Mouse (Mus musculus): ENCODE data around the gene Fhit.

Fhit gene

GRCm38 (mm10) chr14:9658445-9658844 is 1503.4 kb downstream of the Fhit start:
- no peak for DNase-seq

DNA sequence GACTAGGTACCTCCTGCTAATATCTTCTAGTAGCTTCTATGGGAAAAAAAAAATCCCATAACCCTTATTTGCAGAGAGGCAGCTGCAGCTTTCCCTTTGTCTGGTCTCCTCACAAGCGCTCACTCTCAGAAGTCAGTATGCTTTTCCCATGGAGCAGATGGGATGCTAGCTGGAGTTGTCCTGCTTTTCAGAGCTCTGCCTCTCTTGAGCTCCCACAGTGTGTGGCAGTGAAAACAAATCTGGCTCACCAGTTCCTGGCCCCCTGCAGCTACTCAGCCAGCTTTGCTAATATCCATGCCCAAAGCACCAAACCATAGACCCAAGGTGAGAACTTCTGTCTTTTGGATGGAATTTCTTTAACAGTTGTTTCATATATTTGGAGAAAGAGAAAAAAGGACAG is 1510.4 kb downstream of the Fhit start:
- no peak for DNase-seq

GRCm38 (mm10) chr14:9648416-9648815 is 1513.4 kb downstream of the Fhit start:
- DNase-seq, result no peak

DNA sequence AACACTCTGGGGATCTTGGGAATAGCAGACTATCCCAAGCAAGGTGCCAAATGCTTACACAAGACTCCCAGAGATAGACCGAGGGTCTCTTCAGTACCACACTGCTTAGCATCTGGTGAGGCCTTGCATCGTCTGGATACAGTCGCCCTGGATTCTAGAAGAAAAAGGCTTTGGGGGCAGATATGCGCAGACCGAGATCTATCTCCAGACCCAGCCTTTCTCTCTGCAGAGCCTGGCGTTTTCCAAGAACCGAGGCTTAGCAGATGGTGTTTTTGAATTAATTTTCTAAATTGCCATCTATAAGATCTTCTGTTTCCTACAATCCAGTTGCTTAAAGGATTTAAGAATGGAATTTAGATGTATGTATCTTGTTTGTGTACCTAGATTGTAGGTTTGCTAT is 1515.6 kb downstream of the Fhit start:
- DNase-seq, result no peak

DNA sequence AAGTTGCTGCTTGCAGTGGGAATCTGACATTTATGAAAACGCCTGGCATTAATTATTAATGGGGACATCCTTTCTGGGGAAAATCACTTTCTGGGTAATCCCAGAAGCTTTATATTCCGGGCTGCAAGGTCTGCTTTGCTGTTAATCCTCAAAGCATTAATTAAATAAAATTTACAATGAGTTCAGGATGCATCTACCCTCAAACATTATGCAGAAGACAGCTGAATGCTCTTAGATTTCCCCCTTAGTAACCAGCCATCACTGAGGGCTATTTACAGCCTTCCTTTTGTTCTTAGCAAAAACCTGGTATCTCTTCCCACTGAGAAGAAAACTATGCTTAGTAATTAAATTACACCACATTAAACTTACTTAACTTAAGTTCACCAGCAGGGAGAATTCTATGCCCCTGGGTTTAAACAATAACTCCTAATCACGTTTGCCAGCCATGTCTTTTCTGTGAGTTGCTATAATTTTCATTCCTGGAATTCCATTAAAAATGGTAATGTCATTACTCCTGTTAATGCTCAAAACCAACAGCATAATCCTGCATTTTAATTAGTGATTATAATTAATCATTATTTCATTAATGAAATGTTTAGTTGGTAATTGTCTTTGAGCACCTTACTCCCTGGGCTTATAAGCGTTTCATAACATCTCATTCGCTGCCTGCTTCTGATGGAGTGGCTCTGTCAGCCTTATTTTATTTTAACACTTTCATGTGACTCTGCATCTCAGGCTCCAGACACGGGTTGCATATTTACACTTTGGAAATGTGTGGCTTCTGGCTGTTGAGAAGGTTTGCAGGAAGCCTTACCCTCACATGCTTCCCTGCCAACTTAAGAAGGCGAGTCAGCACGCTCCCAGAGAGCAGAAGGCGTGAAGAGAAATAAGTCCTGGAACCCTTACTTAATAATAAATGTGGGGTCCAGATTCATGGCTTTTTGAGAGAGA is 1517.3 kb downstream of the Fhit start:
- DNase-seq, result peak; percentile 41

GRCm38 (mm10) chr14:9643700-9644099 is 1518.1 kb downstream of the Fhit start:
- DNase-seq, result no peak

DNA sequence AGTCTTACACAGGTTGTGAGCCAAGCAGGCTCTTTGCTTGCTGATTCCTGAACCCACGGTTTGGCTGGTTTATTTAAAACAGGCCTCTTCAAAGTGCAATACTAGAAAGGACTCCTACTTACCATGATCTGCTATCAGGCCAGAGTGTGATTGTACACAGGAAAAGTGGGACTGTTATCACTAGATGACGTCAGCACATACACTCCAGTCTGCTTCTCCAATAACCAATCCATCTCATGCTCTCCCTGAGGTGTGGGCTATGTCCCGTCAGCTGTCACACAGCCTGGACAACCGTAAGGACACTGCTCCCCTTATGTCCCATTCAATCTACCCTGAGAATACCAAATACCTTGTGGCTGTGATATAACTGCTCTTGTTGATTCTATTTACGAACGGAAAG is 1519.2 kb downstream of the Fhit start:
- DNase-seq, result no peak

DNA sequence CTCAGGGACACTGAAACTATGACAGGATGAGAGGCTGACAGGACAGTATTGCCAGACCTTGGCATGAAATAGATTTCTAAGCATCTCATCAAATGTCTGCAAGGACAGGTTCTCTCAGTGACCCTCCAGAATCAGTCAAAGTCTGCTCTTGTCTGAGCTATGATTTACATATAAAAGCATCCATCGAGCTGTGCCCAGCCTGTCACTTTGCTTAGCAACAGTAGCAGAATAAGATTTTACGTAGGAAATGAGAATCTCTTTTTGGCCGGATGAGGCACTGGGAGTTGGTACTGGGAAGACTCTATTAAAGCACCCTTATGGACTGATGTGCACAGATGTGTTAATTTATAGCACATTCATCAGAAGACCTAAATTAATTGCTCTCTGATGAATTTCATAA is 1519.8 kb downstream of the Fhit start:
- no peak for DNase-seq

DNA sequence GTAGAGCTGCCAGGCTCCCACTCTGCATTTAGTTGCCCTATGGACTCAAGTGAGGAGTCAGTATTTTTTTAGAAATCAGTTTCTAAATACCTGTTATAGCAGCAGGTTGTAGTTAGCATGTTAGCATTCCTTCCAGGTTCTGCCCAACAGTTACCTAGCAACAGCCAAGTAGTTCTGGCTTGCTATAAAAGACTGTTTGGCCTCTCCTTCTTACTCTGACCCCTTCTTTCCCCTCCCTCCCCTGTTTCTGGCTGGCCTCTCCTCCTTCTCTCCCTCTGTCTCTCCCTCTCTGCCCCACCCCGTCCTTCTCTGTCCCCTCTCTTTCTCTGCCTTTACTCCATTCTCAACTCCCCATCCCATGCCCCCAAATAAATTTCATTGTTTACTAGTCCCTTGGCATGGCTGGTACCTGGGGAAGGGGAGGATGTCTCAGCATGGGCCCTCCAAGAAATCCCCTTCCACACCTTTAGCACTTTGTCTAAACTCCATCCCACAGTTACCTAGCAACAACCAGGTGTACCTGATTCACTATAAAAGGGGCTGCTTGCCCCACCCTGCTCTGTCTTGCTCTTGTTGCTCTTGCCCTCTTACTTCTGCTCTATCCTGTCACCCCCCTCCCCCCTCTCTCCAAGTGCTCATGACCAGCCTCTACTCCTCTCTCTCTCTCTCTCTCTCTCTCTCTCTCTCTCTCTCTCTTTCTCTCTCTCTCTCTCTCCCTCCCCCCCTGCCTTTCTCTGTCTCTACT is 1527.4 kb downstream of the Fhit start:
- DNase-seq, result no peak

GRCm38 (mm10) chr14:9632537-9632936 is 1529.3 kb downstream of the Fhit start:
- no peak for DNase-seq

DNA sequence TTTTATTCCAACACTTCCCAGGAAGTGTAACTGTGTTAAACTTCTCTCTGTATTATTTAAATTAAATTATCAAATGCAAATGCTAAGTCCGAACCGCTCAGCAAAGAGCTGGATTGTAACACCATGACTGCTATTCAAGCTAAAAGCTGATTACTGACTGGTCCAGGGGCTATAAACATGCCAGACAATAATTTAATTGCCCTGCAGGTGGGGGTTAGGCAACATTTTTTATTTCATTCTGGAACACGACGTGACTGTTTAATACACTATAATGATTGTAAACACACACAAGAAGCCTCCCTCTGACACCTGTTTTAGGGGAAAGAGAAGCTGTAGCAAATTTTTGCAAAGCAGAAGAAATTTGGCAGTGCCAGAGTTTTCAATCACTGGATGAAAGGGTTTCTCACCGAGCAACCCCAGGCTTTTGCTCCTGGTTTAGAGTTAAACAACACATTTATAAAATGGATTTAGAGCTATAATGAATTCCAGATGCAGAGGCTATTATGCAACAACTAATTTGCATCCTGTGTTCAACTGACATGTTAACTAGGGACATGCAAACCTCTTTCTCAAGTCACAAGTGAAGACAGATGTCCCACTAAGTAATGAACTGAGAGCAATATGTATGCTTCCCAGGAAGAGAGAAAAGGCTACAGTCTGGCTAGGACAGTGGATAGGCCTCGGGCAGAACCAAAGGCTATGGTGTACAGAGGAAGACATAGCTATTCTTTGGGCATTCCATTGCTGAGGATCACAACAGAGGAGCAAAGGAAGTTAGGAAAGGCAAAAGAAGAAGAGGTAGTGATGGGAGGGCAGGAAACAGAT is 1538.4 kb downstream of the Fhit start:
- no peak for DNase-seq

- DNase-seq, result no peak
Measured at GRCm38 (mm10) chr14:9620902-9621540, 1540.8 kb downstream of the Fhit start.

GRCm38 (mm10) chr14:9619840-9620239 is 1542.0 kb downstream of the Fhit start:
- no peak for DNase-seq

DNA sequence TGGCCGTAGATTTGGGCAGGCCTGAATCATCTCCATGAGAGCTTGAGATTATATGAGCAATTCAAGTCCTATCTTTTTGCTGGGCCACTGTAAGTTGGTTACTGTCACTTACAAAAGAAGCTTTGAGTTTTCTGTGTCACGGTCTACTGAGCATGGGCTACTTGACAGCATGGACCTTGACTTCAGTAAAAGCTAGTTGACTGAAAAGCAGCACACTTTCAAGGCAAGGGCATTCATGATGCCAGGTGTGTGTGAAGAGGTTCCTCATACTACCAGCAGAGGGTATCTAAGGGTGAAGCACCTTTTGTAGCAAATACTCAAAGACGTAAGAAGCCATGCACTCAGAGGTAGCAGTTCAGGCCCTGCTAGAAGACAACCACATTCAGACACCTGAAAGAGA is 1548.7 kb downstream of the Fhit start:
- peak; percentile 23 for DNase-seq

- no peak for DNase-seq
Measured at GRCm38 (mm10) chr14:9609120-9609519, 1552.7 kb downstream of the Fhit start.

DNA sequence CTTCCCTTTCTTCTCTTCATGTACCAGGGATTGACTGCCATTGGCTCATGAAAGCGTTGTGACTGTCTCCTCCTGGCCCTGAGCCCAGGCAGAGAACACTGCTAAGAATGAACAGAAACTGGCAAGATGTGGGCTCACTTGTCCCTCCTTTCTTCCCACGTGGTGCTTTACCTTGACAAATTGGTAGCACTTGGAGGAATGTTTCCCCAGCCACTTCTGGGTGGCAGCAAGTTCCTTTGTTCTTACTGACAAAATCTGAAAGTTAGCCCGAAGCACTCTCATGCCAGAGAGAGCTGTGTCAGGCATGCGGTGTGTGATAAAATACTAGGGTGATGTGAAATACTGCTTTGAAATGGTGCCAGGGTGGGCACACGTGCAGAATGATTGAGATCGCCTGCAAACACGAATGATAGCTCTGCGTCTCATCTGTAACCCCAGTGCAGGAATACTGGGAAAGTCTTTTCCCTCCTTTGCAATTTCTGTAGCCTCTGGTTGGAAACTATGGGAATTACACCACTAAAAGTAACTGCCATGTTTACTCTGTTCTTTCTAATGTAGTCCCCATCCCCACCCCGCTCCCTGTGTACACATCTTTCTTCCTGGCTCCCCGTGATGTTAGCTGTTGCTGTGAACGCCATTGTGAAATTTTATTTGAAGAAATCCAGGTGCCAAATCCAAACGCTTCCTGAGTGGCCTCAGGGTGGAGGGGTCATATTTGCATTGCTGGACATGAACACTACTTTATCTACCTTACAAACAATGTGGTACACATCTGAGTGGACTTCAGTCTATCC is 1555.1 kb downstream of the Fhit start:
- DNase-seq, result no peak

GRCm38 (mm10) chr14:9600271-9600670 is 1561.6 kb downstream of the Fhit start:
- DNase-seq, result no peak

DNA sequence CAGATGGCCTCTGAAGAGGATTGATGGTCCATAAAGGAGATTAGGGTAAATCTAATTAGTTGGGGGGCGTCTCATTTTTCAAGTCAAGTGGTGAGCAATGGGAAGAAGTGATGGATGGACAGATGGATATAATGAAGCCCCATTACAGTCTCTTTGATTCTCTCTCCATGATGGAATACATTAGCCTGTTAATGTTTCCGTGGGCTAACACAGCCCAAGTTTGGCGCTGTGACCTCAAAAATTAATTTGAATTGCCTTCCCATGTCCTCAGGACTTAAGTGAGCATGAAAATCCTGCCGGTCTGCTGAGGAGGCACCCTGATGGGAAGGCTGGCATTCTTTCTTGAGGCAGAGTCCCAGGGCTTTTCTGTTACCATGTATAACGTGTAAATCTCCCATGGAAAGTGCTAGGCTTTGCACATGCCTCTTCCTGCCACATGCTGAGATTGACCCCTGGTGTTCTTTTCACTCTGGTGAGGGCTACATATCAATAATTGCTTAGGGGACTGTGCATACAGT is 1564.3 kb downstream of the Fhit start:
- no peak for DNase-seq

DNA sequence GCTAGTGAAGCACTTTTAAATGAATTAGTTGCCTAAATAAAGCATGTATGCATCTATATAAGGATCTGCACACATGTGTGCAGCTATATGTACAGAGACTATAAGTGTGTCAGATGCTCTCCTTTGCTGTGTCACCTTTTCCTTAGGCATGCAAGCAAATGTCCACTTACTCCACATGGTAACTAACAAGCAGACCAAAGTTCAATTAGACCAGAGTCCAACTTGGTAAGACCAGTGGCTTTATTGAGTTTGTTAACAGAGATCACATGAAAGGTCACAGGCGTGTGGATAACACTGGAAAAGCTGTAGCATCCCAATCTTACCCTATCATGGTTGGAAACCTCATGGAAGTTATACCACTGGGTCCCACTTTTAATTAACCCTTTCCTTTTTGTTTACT is 1572.7 kb downstream of the Fhit start:
- no peak for DNase-seq

GRCm38 (mm10) chr14:9587900-9588299 is 1573.9 kb downstream of the Fhit start:
- DNase-seq, result no peak
